Mouse (Mus musculus) heart, adult 2 months (tissue): Measurements from ENCODE around the gene Clec16a. TPM values are rescaled to one million over a fixed set of nuclear protein-coding genes. Genes with fewer than 3 reads are reported as not detected.

Experiments
- DNase-seq, 2 experiments: peaks; one replicate each; pipeline ENCODE4 v3.0.0; 2021
- H3K27ac ChIP-seq: fragments of 200-600 bp; 2 replicates; pipeline ENCODE4 v1.8.1; 2022
- H3K27me3 ChIP-seq: fragments of 200-500 bp; 2 replicates; pipeline ENCODE4 v1.6.1; 2012; ENCODE audit warnings: mild to moderate bottlenecking, low read length, inconsistent platforms, mixed read lengths; ENCODE audit not compliant: control insufficient read depth, insufficient read depth
- H3K36me3 ChIP-seq: fragments of 200-500 bp; 2 replicates; pipeline ENCODE4 v1.6.1; 2012; ENCODE audit warnings: low read length, inconsistent platforms; ENCODE audit not compliant: control insufficient read depth, insufficient read depth
- H3K4me1 ChIP-seq: fragments of 200-500 bp; 2 replicates; pipeline ENCODE4 v1.6.1; 2011; ENCODE audit warnings: low read length; ENCODE audit not compliant: control insufficient read depth, insufficient read depth
- H3K4me3 ChIP-seq: fragments of 200-600 bp; 2 replicates; pipeline ENCODE4 v1.8.1; 2022
- H3K79me2 ChIP-seq: fragments of 200-500 bp; replicated peaks from 2 replicates; pipeline ENCODE4 v1.6.1; 2012; ENCODE audit warnings: mild to moderate bottlenecking, inconsistent platforms, low read length, moderate library complexity, mixed read lengths; ENCODE audit not compliant: control insufficient read depth, insufficient read depth
- H3K9ac ChIP-seq: fragments of 200-500 bp; 2 replicates; pipeline ENCODE4 v1.6.1; 2012; ENCODE audit warnings: low read depth, mild to moderate bottlenecking, control low read depth, inconsistent platforms, low read length, mixed read lengths
- CTCF ChIP-seq: fragments of 200-600 bp; IDR thresholded peaks from 2 replicates; pipeline ENCODE4 v1.8.1; 2022; ENCODE audit warnings: antibody characterized with exemption, mild to moderate bottlenecking, moderate library complexity
- EP300 ChIP-seq: fragments of 200-500 bp; IDR thresholded peaks from 2 replicates; pipeline ENCODE4 v1.6.1; 2011; ENCODE audit warnings: low read depth, low read length, control low read depth; ENCODE audit not compliant: insufficient read depth
- POLR2A ChIP-seq: fragments of 200-500 bp; IDR thresholded peaks from 2 replicates; pipeline ENCODE4 v1.6.1; 2011; ENCODE audit warnings: mild to moderate bottlenecking, low read depth, low read length, control low read depth; ENCODE audit not compliant: insufficient read depth
- WGBS: fragments of 180-500 bp; shearing (Covaris S2); methylation state at CpG from one replicate; pipeline ENCODE4 v1.1.7; 2018; 5-methylcytosine and 5-hydroxymethylcytosine counted together
- intact Hi-C: fragments of 180-260 bp; cut with DNase I; formaldehyde crosslinking; loops from one replicate; pipeline ENCODE4 v1.15.1; 2025
- polyA plus RNA-seq: library from polyadenylated mRNA; depleted of rRNA; stranded (reverse); fragments of >200 nt; gene quantifications from 2 replicates; pipeline ENCODE4 v1.2.3, GENCODE M21; 2012
- total RNA-seq, 2 experiments: library from RNA; stranded (reverse); gene quantifications; 2 replicates each; pipeline ENCODE4 v1.2.3; 2021

The Clec16a gene
- total and polyA plus RNA-seq, 3 experiments = 27.6 to 57.5 (median 55.4) TPM

DNA sequence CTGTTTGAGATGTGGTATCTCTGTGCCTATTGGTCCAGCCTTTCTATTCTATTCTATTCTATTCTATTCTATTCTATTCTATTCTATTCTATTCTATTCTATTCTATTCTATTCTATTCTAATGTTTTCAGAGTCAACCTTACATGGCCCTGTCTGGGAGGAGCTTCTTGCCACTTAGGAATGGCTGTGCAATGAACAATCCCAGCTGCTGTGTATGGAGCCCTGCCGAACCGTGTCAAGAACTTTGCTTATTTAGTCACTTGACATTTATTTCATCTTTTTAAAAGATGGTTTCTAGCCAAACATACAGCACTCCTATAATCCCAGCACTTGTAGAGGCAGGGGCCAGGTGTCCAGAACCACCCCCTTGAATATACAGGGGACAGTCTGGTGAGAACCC lies 219.2 kb downstream of the Clec16a start:
- no peak overlapping the region; the same call in 1 of the 2 replicates for H3K27ac ChIP-seq
- H3K27me3 ChIP-seq = no peaks in the 10 kb centered on the region
- DNase-seq = peak in 1 of 2 experiments; percentile 28
- H3K79me2 ChIP-seq = no peaks in the 10 kb centered on the region
- TF ChIP-seq EP300 = no peak
- TF ChIP-seq CTCF = no peak
- TF ChIP-seq POLR2A = no peak
- WGBS = 45% methylated on average over 2 of the region's 2 CpGs
- H3K4me3 ChIP-seq = no peak overlapping the region
- no peak overlapping the region for H3K9ac ChIP-seq
- intact Hi-C loops = no loop called here
- no peaks in the 10 kb centered on the region for H3K36me3 ChIP-seq
- H3K4me1 ChIP-seq = peaks cover 6% of the 10 kb centered on the region

DNA sequence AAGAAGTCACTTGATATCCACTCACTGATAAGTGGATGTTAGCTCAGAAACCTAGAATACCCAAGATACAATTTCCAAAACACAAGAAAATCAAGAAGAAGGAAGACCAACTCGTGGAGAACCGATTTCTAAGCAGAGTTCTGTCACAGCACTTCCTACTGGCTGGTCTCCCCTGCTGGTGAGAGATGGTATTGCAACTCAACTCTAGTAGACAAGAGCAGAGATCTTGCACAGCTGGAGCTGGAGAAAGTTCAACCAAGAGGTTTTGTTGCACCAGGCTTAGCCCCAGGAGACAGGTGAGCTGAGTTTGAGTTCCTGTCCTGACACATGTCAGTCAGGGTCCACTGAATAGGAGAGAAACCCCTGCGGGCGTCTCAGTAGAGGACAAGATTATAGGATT lies 222.0 kb downstream of the Clec16a start:
- TF ChIP-seq CTCF (peak; percentile 93), EP300 (no peak), POLR2A (no peak)
- H3K27ac ChIP-seq = no peak overlapping the region
- peak; percentile 61 to 65 for DNase-seq
- no peaks in the 10 kb centered on the region; the same call in 1 of the 2 replicates for H3K4me1 ChIP-seq
- intact Hi-C loops = loop anchor here (1.0 to 2.0 kb wide), 2 partner anchors 102 to 127 kb away; no protein-coding TSS in a partner anchor
- H3K79me2 ChIP-seq = no peaks in the 10 kb centered on the region
- H3K27me3 ChIP-seq = no peaks in the 10 kb centered on the region
- H3K4me3 ChIP-seq = no peak overlapping the region
- WGBS = 34% methylated on average over 4 of the region's 4 CpGs
- no peak overlapping the region for H3K9ac ChIP-seq
- H3K36me3 ChIP-seq = no peaks in the 10 kb centered on the region

DNA sequence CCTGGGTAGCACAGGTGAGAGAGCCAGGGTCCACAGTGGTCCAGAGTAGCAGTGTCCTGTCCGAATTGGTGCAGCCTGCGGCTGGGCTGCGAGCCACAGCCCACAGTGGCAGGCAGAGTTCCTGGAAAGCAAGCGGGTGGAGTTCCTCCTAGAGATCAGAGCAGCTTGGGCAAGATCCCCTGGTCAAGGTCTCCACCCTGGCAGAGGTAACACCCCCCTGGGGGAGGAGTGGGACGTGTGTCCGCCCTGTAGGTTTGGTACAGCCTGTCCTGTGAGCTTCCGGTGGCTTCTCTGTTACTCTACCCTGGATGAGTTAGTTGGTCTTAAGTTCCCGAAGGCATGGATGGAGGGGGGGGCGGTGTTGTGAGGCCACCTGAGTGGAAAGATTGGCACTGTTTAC lies 223.7 kb downstream of the Clec16a start:
- intact Hi-C loops = no loop called here
- H3K79me2 ChIP-seq = no peaks in the 10 kb centered on the region
- no peak for DNase-seq
- no peaks in the 10 kb centered on the region for H3K27me3 ChIP-seq
- TF ChIP-seq EP300 (no peak), CTCF (no peak), POLR2A (no peak)
- no peak overlapping the region for H3K9ac ChIP-seq
- H3K4me3 ChIP-seq = no peak overlapping the region
- H3K4me1 ChIP-seq = no peaks in the 10 kb centered on the region; the same call in 1 of the 2 replicates
- H3K27ac ChIP-seq = no peak overlapping the region
- 60% methylated on average over 9 of the region's 9 CpGs for WGBS
- H3K36me3 ChIP-seq = no peaks in the 10 kb centered on the region

DNA sequence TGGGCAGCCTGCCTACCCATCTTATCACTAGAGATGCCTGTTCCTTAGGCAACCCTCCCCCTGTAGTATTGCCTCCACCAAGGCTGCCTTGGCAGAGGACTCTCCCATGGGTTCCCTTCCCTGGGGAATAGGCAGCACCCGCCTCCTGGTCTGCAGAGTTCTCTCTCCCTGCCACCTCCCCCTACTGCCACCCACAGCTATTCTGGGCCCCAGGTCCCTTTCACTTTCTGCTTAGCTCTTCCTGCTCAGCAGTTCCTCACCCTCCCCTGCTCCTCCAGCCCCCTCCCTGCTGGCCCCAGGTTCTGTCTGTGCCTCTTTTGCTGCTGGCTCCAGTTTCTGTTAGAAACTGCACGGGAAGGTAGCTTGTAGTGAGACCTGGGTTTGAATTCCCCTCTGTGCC lies 224.5 kb downstream of the Clec16a start:
- WGBS = 39% methylated on average over 2 of the region's 2 CpGs
- TF ChIP-seq EP300 (no peak), CTCF (no peak), POLR2A (no peak)
- intact Hi-C loops = no loop called here
- H3K27me3 ChIP-seq = no peaks in the 10 kb centered on the region
- no peak for DNase-seq
- H3K9ac ChIP-seq = no peak overlapping the region
- no peaks in the 10 kb centered on the region for H3K36me3 ChIP-seq
- H3K27ac ChIP-seq = no peak overlapping the region
- no peak overlapping the region for H3K4me3 ChIP-seq
- H3K79me2 ChIP-seq = no peaks in the 10 kb centered on the region
- H3K4me1 ChIP-seq = no peaks in the 10 kb centered on the region; the same call in 1 of the 2 replicates

DNA sequence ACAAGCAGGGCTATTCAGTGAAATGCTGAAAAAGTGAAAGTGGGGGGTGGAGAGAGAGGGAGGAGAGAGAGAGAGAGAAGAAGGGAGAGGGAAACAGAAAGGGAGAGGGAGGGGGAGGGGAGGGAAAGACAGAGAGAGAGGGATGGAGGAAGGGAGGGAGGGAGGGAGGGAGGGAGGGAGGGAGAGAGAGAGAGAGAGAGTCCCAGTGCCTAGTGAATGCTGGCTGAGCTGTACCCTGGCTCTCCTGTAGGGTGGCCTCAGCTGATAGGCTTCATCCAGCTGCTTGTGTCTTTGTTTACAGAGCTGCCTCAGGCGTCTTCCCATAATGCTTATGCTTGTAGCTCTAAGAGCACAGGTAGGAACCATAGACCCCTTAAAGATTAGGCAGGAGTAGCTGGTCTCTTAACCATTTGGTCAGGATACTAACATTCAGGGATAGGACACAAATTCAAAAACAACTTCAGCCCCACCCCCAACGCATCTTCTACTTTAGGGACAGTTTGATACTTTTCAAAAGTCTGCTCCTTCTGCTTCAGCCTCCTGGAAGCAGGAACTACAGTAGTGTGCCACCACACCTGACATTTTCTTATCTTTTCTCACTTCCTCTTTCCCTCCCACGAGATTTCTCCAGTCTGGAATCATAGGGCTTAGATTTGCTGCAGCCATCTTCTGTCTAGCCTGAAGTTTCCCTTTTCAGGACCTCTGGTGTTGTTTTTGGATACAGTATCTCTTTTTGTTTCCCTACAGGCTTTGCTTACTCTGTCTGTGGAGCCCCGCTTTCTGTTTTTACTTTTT lies 225.6 kb downstream of the Clec16a start:
- Histone ChIP-seq H3K4me3 (no peak overlapping the region), H3K27ac (no peak overlapping the region), H3K4me1 (no peaks in the 10 kb centered on the region; the same call in 1 of the 2 replicates), H3K9ac (no peak overlapping the region), H3K36me3 (no peaks in the 10 kb centered on the region), H3K27me3 (no peaks in the 10 kb centered on the region), H3K79me2 (no peaks in the 10 kb centered on the region)
- intact Hi-C loops = no loop called here
- 42% methylated on average over 4 of the region's 4 CpGs for WGBS
- no peak for DNase-seq
- TF ChIP-seq CTCF (0 out of 2 replicates have a peak, but pooled peaks have one; percentile 12), POLR2A (no peak), EP300 (no peak)

DNA sequence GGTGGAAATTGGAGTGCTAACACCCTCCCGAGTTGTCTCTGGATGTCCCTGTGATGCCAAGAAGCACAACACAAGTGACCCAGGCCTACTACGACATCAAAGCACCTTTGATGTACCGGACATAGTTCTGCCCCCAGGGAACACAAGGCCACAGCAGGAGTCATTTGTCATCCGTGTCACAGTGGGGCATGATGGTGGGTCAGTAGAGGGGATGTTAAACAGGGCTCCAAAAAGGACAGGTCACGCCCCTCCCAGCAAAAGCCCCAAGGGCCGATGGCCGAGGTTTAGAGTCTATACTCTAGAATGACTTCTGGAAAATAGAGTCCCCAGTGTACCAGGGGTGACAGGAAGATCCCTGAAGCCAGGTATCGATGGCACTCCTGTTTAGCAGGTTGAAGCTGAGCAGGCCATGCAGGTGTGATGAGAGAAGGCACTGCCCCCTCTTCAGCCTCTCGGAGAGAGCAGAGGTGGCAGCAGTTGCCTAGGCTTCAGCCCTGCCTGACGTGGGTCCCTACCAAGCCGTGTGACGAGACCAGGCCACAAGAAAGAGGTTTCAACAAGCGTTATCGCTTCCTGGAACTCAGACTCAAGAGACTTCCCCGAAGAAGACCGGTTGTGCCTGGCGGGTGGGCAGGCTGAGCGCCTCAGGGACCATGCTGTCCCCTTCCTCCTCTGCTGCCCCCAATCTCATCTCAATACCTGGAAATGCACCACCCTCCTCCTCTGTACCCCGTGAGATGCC lies 226.8 kb downstream of the Clec16a start:
- H3K79me2 ChIP-seq = no peaks in the 10 kb centered on the region
- no peak for TF ChIP-seq POLR2A
- no peak for TF ChIP-seq CTCF
- TF ChIP-seq EP300 = no peak
- intact Hi-C loops = no loop called here
- H3K36me3 ChIP-seq = no peaks in the 10 kb centered on the region
- DNase-seq = no peak
- no peak overlapping the region for H3K9ac ChIP-seq
- WGBS = 83% methylated on average over 19 of the region's 19 CpGs
- no peaks in the 10 kb centered on the region for H3K27me3 ChIP-seq
- H3K27ac ChIP-seq = no peak overlapping the region
- no peak overlapping the region for H3K4me3 ChIP-seq
- H3K4me1 ChIP-seq = no peaks in the 10 kb centered on the region; the same call in 1 of the 2 replicates
